Mouse (Mus musculus): ENCODE data around the gene Mip.
"Not testable (repeated sequence)": the region's sequence is repeated elsewhere in the genome, so short reads cannot be mapped to it uniquely, and the experiment has no call there.

Mip gene

DNA sequence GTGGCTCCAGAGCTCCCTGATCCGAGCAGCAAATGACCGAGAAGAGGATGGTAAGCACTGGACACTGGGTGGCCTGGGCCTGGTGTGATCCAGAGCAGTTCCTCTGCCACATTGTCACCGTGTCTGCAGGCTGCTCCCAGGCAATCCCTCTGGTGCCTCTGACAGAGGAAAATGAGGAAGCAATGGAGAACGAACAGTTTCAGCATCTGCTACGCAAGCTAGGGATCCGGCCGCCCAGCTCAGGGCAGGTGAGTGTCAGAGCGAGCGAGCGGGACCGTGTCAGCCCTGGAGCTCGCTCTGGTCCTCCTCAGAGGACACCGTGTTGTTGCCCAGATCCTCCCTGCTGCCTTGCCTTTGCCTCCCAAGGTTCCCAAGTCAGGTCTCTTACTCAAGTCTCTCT, 24.9 kb downstream of the Mip start:
- DNase-seq: no peak

DNA sequence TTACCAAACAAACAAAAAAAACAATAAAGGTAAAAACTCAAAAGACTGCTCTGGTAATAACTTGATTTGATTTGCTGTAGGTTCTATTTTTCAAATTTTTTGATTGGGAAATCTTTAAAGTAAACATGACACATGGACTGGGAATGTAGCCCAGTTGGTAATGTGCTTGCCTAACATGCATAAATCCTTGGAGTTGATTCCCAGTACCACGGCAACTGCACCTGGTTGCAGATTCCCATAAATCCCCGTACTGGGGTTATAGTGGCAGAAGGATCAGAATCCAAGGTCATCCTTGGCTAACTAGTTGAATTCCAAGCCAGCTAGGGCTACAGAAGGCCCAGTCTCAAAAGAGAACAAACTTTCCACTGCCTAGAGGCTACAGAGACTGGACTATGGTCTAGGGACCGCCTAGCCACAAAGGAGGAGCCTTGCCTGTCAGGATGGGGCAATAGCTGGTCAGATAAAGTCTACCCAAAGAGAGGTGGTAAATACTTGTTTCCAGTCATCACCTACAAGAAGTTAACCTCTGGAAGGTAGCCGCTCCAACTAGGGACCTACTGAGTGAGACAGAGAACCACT, 28.1 kb downstream of the Mip start, which contains the start of gene Apon:
Gene Apon, plus strand, starts transcription at position 420 of the 579 bp plus-strand sequence.
- no peak for DNase-seq

DNA sequence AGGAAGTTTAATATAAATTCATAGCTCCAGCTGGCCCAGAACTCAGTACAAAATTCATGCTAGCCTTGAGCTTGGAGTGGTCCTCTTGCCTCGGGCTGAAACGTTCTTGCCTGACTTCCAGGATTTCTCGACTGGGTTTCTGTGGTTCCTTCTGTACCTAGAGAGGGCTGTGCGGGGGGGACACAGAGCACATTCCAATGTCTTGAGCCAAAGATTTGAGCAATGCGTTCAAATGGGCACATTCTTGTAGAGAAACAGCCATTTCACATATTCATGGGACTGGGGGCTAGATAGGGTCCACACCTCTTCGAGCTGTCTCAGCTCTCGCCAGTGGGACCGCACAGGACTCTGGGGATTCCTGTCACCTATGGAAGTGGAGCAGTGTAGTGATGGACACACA, 30.3 kb downstream of the Mip start:
- no peak for DNase-seq

DNA sequence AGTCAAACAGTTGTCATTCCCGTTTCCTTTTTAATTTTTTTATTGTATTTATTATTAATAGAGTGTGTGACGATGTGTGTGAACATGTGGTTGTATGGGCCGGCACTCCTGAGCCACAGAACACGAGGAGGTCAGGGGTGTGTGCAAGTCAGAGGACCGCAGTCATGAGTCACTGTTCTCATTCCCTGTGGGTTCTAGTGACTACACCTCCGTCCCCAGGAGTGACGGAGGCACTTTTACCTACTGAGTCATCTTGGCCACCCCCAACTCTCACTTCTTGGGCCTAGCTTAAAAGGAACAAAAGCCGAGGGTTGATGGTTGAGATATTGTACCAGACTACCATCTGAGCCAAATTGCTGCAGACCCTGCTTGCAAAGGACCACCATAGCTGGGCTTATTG, 30.7 kb downstream of the Mip start:
- DNase-seq: no peak

DNA sequence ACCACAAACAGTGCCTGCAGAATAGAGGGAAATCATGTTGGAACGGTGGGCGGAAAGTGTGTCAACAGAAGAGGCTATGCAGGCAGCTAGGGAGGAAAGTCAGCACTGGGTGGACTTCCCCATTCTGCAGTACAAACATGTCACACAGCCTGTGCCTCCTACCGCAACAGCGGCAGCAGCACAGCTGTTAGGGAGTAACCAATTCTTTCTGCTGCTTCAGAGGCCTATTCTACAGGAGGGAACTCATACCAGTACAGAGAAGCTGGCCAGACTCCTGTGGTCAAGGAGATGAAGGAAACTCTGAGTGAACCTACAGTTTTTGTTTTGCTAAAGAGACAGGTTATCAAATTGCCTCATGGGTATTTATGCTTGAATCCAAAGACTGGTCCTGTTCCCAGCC, 33.3 kb downstream of the Mip start:
- DNase-seq: no peak

DNA sequence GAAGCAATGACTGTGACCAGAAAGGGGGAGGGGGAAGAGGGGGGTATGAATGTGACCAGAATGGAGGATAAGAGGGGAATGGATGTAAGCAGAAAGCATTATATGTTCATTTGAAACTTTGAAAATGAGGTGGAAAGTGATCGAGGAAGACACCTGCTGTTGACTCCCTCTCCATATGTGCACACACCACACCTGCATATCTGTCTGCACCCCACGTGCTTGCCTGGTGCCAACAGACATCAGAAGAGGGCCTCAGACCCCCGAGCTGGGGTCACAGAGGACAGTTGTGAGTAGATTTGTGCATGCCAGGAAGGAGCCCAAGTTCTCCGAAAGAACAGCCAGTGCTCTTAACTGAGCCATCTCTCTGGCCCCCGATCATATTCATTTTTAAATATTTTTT, 34.3 kb downstream of the Mip start:
- DNase-seq: no peak

DNA sequence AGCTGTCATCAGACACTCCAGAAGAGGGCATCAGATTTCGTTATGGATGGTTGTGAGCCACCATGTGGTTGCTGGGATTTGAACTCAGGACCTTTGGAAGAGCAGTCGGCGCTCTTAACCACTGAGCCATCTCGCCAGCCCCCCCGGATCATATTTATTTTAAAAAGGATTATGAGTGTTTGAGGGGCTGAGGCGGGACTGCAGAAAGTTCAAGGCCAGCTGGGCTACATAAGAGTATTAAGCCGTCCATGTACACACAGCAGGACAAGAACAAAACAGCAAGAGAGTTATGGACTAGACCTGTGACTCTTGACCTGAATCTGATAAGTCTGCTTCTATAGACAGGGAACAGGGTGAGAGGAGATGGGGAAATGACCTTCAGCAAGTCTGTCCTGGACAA, 34.7 kb downstream of the Mip start:
- not testable (repeated sequence) for DNase-seq

DNA sequence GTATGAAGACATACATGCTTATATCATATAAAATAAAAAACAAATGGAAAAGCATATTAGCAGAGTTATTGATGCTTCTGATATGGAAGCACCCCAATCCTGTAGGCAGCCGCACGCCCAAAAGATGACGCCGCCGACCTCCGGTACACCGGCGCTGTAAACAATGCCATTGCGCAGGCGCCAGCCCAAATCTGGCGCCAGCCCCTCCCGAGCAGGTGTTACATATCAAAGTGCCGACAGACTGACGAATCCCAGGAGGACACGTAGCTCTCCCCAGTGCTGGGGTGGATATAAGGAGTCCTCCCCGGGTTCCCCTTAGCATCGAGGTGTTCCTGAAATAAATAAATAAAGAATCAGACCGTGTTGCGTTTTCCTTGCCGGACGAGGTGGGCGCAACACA, 36.7 kb downstream of the Mip start:
- peak; percentile 35 for DNase-seq

DNA sequence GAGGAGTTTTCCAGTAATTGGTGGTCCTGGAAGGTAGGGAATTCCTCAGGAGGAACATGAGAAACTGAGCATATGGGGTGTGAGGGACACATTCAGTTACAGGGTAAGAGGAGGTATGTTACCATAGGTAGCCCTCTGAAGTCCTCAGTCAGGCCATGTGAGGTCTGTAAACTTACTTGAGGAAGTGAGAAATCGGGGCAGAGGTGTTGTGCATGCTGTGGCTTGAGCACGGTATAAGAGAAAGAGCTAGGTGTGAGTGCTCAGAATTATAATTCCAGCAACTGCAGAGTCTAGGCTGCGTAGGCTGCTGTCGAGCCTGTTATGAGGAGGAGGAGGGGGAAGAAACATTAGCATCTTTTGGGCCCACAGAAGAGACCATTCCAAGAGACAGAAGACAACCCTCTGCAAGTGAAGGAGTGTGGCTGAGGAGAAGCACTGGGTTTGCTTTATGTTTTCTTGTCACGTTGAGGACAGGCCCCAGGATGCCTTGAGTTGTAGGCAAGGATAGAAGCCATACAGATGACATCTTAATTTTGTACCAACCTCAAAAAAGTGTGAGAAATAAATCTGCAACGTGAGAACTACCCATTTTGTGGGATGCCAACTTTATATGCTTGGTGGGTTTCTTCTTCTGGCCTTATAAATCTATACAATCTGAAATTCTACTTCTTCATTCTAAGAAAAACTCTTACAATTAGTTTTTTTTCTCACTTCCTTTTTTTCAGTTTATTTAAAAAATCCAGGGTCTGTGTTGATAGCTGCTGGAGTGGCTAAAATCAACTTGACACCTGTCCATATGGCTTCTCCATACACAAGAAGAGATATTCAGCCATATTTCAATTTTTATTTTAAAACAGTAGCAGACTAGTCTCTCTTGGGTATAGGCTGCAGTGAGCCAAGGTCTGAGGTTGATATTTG, 38.0 kb downstream of the Mip start:
- DNase-seq: no peak

DNA sequence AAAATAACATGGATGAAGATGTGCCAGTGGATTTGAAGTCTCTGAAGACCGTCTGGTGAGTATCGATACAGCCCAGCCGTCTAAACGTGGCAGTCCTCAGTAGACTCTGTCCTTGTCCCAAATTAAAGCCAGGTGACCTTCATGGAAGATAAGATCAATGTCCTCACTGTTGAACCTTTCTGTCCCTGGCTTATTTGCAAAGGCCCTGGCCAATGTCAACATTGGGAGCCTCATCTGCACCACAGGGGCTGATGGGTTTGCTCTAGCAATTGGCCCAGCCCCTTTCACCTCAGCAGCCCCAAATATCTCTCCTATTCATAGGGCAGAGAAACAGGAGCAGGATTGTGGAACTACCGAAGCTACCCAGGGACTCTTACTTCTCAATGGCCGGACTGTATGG, 42.7 kb downstream of the Mip start, which contains the start of gene Apof:
Gene Apof, plus strand, starts transcription at position 301 of the 400 bp plus-strand sequence.
- no peak for DNase-seq

DNA sequence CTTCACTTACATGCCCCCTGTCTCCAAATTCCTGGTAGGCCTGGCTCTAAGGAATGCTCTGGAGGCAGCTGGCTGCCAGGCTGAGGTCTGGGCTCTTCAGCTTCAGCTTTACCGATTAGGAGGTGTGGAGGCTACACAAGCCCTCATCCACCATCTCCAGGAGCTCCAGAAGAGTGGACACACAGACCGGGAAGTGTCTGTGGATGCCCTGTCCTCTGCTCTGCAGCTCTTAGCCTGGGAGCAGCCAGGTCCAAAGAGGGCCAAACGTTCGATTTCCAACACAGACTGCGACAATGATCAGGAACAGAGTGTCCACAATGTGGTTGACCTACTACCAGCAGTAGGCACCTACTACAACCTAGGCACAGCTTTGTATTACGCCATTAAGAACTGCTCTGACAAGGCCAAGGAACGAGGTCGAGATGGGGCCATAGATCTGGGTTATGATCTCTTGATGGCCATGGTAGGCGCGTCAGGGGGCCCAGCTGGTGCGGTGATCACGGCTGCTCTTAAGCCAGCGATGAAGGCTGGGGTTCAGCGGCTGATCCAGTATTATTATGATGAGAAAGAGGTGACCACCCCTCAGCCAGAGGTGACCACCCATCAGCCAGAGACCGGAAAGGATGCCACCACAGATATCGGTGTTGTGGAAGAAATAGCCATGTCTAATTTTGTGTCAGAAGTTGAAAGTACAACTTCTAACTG, 43.7 kb downstream of the Mip start:
- no peak for DNase-seq

DNA sequence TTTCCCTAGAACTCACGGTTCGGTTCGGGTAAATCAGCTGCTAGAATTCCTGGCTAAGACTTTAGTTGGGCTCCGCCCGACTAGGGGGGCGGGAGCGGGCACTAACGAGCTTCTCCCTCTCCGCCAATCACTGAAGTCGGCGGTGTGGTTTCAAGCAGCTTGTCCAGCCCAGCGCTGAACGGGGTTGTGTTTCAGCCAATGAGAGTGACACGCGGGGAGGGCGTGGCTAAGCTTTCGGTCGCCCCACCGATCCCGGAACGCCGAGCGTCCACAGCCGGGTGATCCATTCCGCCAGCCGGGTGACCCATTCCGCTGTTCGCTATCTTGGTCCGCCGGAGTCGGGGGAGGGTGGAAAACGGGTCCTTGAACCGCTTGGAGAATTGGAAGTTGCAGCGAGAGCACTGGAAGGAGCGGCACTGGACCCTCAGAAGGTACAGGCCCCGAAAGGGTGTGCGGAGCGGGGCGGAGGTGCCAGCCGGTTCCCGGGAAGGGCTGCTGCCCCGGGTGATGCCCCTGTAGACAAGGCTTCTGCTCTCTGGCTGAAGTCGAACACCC, 44.7 kb downstream of the Mip start, which contains the start of gene Stat2:
Gene Stat2, plus strand, starts transcription at position 273 of the 555 bp plus-strand sequence.
- DNase-seq: peak; percentile 98

DNA sequence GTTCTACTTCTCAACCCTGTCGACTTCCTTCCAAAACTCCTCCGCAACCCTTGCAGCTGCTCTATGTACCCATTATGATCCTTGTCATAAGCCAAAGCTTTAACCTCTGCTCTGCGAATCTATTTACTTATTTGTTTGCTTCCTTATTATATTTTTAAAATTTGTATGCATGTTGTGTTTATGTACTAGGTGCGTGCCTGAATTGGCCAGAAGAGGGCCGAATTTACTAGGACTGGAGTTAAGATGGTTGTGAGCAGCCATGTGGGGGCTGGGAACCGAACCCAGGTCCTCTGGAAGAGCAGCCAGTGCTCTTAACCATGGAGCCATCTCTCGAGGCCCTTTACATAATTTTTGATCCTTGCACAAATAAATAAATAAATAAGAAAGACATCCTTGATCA, 45.2 kb downstream of the Mip start:
- no peak for DNase-seq

DNA sequence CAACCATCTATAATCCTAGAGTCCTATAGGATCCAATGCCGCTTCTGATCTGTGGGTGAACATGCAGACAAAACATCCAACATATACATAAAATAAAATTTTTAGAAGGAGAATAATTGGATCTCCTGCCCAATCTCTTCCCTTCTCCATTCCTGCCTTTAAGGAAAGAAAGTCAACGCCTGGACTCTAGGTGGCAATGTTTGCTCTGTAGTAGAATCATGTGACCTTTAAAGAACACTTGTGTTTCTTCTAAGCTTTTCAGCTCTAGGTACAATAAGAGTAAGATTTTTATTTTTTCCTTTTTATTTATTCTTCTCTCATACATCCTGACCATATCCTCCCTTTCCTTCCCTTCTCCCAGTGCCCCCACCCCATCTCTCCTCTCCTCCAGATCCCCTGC, 46.2 kb downstream of the Mip start:
- DNase-seq: no peak

DNA sequence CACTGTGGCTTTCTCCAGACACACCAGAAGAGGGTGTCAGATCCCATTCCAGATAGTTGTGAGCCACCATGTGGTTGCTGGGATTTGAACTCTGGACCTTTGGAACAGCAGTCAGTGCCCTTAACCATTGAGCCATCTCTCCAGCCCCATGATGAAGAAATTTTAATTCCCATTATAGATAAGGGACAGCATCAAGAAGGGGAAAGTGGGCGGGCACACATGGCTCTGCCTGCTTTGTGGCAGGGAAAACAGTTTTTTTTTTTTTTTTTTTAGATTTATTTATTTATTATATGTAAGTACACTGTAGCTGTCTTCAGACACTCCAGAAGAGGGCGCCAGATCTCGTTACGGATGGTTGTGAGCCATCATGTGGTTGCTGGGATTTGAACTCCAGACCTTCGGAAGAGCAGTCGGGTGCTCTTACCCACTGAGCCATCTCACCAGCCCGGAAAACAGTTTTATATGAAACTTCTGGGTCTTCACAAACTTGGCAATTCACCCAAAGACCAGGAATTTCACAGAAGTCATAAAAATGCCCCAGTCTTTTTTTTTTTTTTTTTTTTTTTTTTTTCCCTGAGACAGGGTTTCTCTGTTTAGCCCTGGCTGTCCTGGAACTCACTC, 47.3 kb downstream of the Mip start:
- DNase-seq: not testable (repeated sequence)

DNA sequence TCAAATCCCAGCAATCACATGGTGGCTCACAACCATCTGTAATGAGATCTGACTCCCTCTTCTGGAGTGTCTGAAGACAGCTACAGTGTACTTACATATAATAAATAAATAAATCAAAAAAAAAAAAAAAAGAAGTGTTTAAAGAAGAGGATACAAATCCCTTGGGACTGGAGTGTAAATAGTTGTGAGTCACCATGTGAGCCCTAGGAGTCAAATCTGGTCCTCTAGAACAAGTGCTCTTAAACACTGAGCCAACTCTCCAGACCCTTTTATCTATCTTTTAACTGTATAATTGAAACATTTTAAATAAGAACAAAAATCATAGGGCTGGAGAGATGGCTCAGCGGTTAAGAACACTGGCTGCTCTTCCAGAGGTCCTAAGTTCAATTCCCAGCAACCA, 49.7 kb downstream of the Mip start:
- not testable (repeated sequence) for DNase-seq

DNA sequence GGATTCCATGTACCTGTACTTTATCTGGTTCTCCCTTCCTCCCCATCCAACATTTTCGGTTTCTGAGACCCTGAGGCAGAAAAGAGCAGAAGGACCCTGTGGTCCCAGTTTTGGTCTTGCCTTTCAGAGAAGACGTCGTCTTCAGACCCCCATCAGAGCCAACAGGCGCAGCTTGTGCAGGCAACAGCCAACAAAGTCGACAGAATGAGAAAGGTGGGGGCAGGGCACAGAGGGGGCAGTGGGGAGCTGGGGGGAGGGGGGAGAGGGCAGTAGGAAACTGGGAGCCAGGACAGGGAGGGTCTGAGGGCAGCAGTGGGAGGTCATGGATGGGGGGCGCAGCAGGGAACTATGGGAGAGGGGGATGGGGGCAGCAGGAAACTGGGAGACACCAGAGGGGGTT, 52.5 kb downstream of the Mip start:
- DNase-seq: no peak

DNA sequence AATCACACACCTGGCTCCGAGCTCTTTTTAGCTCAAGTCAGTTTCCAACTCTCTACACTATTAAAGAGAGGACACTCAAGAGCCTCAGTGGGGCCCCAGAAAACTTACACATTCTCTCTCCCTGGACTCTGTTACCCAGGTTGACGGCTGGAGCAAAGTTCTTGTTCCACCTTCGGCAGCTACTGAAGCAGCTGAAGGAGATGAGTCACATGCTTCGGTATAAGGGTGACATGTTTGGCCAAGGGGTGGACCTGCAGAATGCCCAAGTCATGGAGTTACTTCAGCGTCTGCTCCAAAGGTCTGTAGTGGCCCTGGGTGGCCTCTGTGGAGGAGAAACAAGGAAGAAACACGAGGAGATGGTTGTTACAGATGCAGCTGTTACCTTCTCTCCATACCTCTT, 55.3 kb downstream of the Mip start:
- DNase-seq: no peak
